Mouse (Mus musculus) thymus, adult 18-20 months (tissue): ENCODE data around the gene Sgsm2.
A peak's percentile ranks its signal among the peaks of the same experiment; 100 is the strongest.

ENCODE experiments used
- DNase-seq, 2 experiments: peaks; one replicate each; pipeline ENCODE4 v3.0.0; 2022; ENCODE audit warnings: mixed read lengths in 2 of 2

Sgsm2 gene

GRCm38 (mm10) chr11:74896901-74897677 is at the start of gene Sgsm2:
Sgsm2 (minus strand) TSS chr11:74897060.
- peak; percentile 44 to 45 for DNase-seq

GRCm38 (mm10) chr11:74946348-74946747 is 49.5 kb upstream of the Sgsm2 start:
- DNase-seq, result no peak

- DNase-seq, result no peak
These were observed 33.5 kb upstream of the Sgsm2 start for GRCm38 (mm10) chr11:74930391-74930790.

- DNase-seq, result no peak
These were observed 32.3 kb upstream of the Sgsm2 start for GRCm38 (mm10) chr11:74929111-74929510.

- DNase-seq, result no peak
These were observed 30.4 kb upstream of the Sgsm2 start for GRCm38 (mm10) chr11:74927236-74927725.

- peak in 1 of 2 experiments; percentile 11 for DNase-seq
These were observed 29.6 kb upstream of the Sgsm2 start for GRCm38 (mm10) chr11:74926388-74927005.

- peak; percentile 89 to 92 for DNase-seq
These were observed 28.9 kb upstream of the Sgsm2 start, which contains the start of the genes Smg6 and Srr for GRCm38 (mm10) chr11:74925577-74926387. Smg6 (plus strand) TSS chr11:74925823. Srr (minus strand) TSS chr11:74925948.

- peak in 1 of 2 experiments; percentile 19 for DNase-seq
These were observed 27.3 kb upstream of the Sgsm2 start for GRCm38 (mm10) chr11:74924149-74924548.

- no peak for DNase-seq
These were observed 22.4 kb upstream of the Sgsm2 start for GRCm38 (mm10) chr11:74919249-74919648.

GRCm38 (mm10) chr11:74912492-74912891 is 15.6 kb upstream of the Sgsm2 start:
- DNase-seq, result no peak

GRCm38 (mm10) chr11:74909978-74910377 is 13.1 kb upstream of the Sgsm2 start:
- no peak for DNase-seq

GRCm38 (mm10) chr11:74908618-74909399 is 11.9 kb upstream of the Sgsm2 start:
- DNase-seq, result no peak

- DNase-seq, result no peak
These were observed 11.0 kb upstream of the Sgsm2 start for GRCm38 (mm10) chr11:74907850-74908249.

- DNase-seq, result no peak
These were observed 5.6 kb upstream of the Sgsm2 start for GRCm38 (mm10) chr11:74902416-74902815.

GRCm38 (mm10) chr11:74901555-74901954 is 4.7 kb upstream of the Sgsm2 start:
- DNase-seq, result no peak

- no peak for DNase-seq
These were observed 1.6 kb upstream of the Sgsm2 start for GRCm38 (mm10) chr11:74898517-74898827.

- peak; percentile 76 to 83 for DNase-seq
These were observed 1.0 kb upstream of the Sgsm2 start, which contains the start of gene Tsr1 for GRCm38 (mm10) chr11:74897678-74898516. Tsr1 (plus strand) TSS chr11:74898071.

- peak; percentile 49 to 62 for DNase-seq
These were observed 620 bp downstream of the Sgsm2 start for GRCm38 (mm10) chr11:74895980-74896900.

- DNase-seq, result no peak
These were observed 2.2 kb downstream of the Sgsm2 start for GRCm38 (mm10) chr11:74894619-74895018.

GRCm38 (mm10) chr11:74883098-74883497 is 13.8 kb downstream of the Sgsm2 start:
- DNase-seq, result no peak
